Mouse (Mus musculus) myocyte (in vitro differentiated cells): ENCODE results near the gene Ctdsp2. TPM values are rescaled to one million over a fixed set of nuclear protein-coding genes. Genes with fewer than 3 reads are reported as not detected.

Experiments
- H3K27me3 ChIP-seq: one replicate; pipeline ENCODE4 v1.6.1; 2011; ENCODE audit not compliant: control insufficient read depth, insufficient read depth, insufficient read length
- H3K36me3 ChIP-seq: one replicate; pipeline ENCODE4 v1.6.1; 2011; ENCODE audit not compliant: control insufficient read depth, insufficient read depth
- H3K4me2 ChIP-seq: one replicate; pipeline ENCODE4 v1.6.1; 2011; ENCODE audit warnings: low read depth, control low read depth
- H3K4me3 ChIP-seq: one replicate; pipeline ENCODE4 v1.5.1; 2011; ENCODE audit warnings: mild to moderate bottlenecking, control low read depth, moderate library complexity
- H3K79me2 ChIP-seq: one replicate; pipeline ENCODE4 v1.6.1; 2011; ENCODE audit not compliant: control insufficient read depth, insufficient read depth
- H3ac ChIP-seq: one replicate; pipeline ENCODE4 v1.6.1; 2011; ENCODE audit not compliant: control insufficient read depth, insufficient read length
- CEBPB ChIP-seq: IDR thresholded peaks from 2 replicates; pipeline ENCODE4 v1.6.1; 2011; ENCODE audit warnings: mild to moderate bottlenecking, moderate library complexity; ENCODE audit not compliant: poor library complexity, insufficient read depth, severe bottlenecking
- E2F4 ChIP-seq: IDR thresholded peaks from one replicate; pipeline ENCODE4 v1.6.1; 2011; ENCODE audit warnings: mild to moderate bottlenecking, control low read depth, moderate library complexity; ENCODE audit not compliant: insufficient read depth
- MAX ChIP-seq: IDR thresholded peaks from one replicate; pipeline ENCODE4 v1.6.1; 2011; ENCODE audit warnings: low read depth, mild to moderate bottlenecking, control low read depth
- MYOD1 ChIP-seq, 3 experiments: IDR thresholded peaks; one replicate each; pipeline ENCODE4 v1.6.1; 2011; ENCODE audit warnings: control low read depth in 2 of 3, low read depth in 2 of 3, mild to moderate bottlenecking in 2 of 3, moderate library complexity in 1 of 3; ENCODE audit not compliant: insufficient read length in 2 of 3, control insufficient read depth in 1 of 3
- MYOG ChIP-seq, 3 experiments: IDR thresholded peaks; one replicate each; pipeline ENCODE4 v1.6.1; 2011; ENCODE audit warnings: control low read depth in 2 of 3, low read depth in 2 of 3, mild to moderate bottlenecking in 2 of 3; ENCODE audit not compliant: insufficient read length in 2 of 3, control insufficient read depth in 1 of 3, insufficient read depth in 1 of 3
- POLR2A ChIP-seq: IDR thresholded peaks from one replicate; pipeline ENCODE4 v1.6.1; 2011; ENCODE audit warnings: low read depth, mild to moderate bottlenecking, control low read depth, moderate library complexity; ENCODE audit not compliant: insufficient read length
- POLR2AphosphoS2 ChIP-seq: IDR thresholded peaks from one replicate; pipeline ENCODE4 v1.6.1; 2011; ENCODE audit warnings: low read depth, control low read depth; ENCODE audit not compliant: insufficient read length
- REST ChIP-seq: IDR thresholded peaks from one replicate; pipeline ENCODE4 v1.6.1; 2011; ENCODE audit warnings: mild to moderate bottlenecking, control low read depth, moderate library complexity; ENCODE audit not compliant: insufficient read depth, insufficient read length
- SRF ChIP-seq: IDR thresholded peaks from one replicate; pipeline ENCODE4 v1.6.1; 2011; ENCODE audit warnings: low read depth; ENCODE audit not compliant: control insufficient read depth, insufficient read length
- TCF12 ChIP-seq: IDR thresholded peaks from one replicate; pipeline ENCODE4 v1.6.1; 2011; ENCODE audit warnings: mild to moderate bottlenecking, control low read depth; ENCODE audit not compliant: poor library complexity, insufficient read depth, severe bottlenecking
- TCF3 ChIP-seq: IDR thresholded peaks from one replicate; pipeline ENCODE4 v1.6.1; 2011; ENCODE audit warnings: low read depth, control low read depth; ENCODE audit not compliant: insufficient read length
- USF1 ChIP-seq: IDR thresholded peaks from one replicate; pipeline ENCODE4 v1.6.1; 2011; ENCODE audit warnings: low read depth, mild to moderate bottlenecking, control low read depth, moderate library complexity
- polyA plus RNA-seq: library from polyadenylated mRNA; unstranded; fragments of >200 nt; fragmentation: generic; extraction: Trizol; gene quantifications from one replicate; pipeline ENCODE4 v1.2.1, GENCODE M21; 2012; ENCODE audit warnings: missing spikeins

Ctdsp2 gene
- polyA plus RNA-seq, 1 experiment, result 65.0 TPM

DNA sequence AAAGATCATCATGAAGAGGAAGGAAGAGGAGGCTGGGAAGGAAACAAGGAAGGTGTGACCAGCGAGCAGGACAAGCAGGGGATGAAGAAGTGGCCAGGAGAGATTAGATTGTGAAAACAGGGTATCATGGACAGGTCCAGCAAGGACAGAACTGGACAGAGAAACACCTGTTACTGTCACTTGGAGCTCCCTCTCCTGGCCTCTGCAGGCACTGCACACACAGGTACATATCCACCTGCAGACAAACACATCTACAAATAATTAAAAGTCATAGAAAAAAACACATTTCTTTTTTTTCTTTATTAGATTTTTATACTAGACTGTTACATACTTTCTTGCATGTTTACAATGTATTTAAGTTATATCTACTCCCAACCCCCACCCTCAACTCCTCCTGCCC is 26.1 kb upstream of the Ctdsp2 start:
- Histone ChIP-seq H3ac (no peak overlapping the region), H3K27me3 (no peaks in the 10 kb centered on the region), H3K36me3 (no peaks in the 10 kb centered on the region), H3K4me3 (no peak overlapping the region), H3K79me2 (no peaks in the 10 kb centered on the region), H3K4me2 (no peak overlapping the region)
- TF ChIP-seq MYOG (IDR thresholded peaks at IDR 0.05; ENCODE audit: control insufficient read depth in 1 of 3, insufficient read depth in 1 of 3, insufficient read length in 2 of 3, low read depth in 2 of 3), result no peak
- TF ChIP-seq POLR2AphosphoS2, result no peak
- peak in 1 of 3 experiments; percentile 34 for TF ChIP-seq MYOD1 (IDR thresholded peaks at IDR 0.05; ENCODE audit: control insufficient read depth in 1 of 3, insufficient read length in 2 of 3, low read depth in 2 of 3)

DNA sequence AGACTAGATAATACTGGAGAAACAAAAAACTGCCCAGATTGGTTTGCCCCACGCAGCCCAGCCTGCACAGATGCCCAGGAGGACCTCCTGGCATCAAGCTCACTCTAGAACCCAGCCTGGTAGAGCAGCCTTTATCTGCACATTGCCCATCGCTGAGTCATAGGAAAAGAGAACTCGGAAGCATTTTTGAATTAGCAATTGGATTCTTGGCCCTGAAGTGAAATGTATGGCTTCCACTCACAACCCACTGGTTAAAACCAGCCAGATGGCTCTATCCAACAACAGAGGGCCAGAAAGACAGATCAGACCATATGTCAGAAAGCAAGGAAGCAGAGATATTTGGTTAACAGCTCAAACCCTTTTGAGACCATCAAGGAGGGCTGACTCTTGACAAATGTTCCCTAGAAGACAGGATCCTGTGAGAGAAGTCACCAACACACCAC is 25.5 kb upstream of the Ctdsp2 start:
- peak overlapping the region; percentile 1 for H3K4me2 ChIP-seq
- H3ac ChIP-seq, result no peak overlapping the region
- H3K79me2 ChIP-seq, result no peaks in the 10 kb centered on the region
- no peak overlapping the region for H3K4me3 ChIP-seq
- H3K27me3 ChIP-seq, result no peaks in the 10 kb centered on the region
- peak in 1 of 3 experiments; percentile 7 for TF ChIP-seq MYOG (IDR thresholded peaks at IDR 0.05; ENCODE audit: control insufficient read depth in 1 of 3, insufficient read depth in 1 of 3, insufficient read length in 2 of 3, low read depth in 2 of 3)
- TF ChIP-seq E2F4, result no peak
- TF ChIP-seq USF1, result no peak
- no peak for TF ChIP-seq MYOD1 (IDR thresholded peaks at IDR 0.05; ENCODE audit: control insufficient read depth in 1 of 3, insufficient read length in 2 of 3, low read depth in 2 of 3)
- no peak for TF ChIP-seq CEBPB
- no peaks in the 10 kb centered on the region for H3K36me3 ChIP-seq

DNA sequence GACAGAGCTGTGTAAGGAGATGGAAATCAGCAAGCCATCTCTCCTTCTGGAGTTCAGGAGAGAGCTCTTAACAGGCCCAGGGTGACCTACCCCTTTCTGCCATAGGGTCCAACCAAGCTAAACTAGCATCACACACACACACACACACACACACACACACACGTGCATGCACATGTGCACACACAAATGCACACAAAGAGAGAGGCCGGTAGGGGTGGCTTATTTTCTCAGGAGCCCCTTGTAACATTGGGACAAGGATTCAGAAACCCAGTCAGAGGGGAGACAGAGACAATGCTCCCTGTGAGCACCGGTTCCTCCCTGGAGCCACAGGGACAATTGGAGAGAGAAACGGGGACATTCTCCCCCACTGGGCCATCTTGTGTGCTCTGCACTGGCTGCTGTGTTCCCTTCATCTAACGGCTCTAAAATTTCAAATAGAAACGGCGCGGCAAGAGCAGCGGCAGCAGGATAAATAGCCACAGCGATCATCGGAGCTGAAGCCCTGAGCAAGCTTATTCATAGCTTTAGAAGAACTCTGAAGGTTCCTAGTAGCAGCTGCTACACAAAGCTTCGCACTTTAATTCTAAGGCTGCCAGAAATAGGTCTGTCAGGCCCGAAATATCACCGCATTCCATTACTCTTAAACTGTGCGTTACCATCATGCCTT is 21.7 kb upstream of the Ctdsp2 start:
- Histone ChIP-seq H3K36me3 (no peaks in the 10 kb centered on the region), H3K4me3 (no peak overlapping the region), H3K27me3 (no peaks in the 10 kb centered on the region), H3K79me2 (no peaks in the 10 kb centered on the region), H3K4me2 (peak overlapping the region; percentile 70), H3ac (no peak overlapping the region)
- peak in 1 of 3 experiments; percentile 7 for TF ChIP-seq MYOG (IDR thresholded peaks at IDR 0.05; ENCODE audit: control insufficient read depth in 1 of 3, insufficient read depth in 1 of 3, insufficient read length in 2 of 3, low read depth in 2 of 3)
- TF ChIP-seq MYOD1 (IDR thresholded peaks at IDR 0.05; ENCODE audit: control insufficient read depth in 1 of 3, insufficient read length in 2 of 3, low read depth in 2 of 3), result peak in 2 of 3 experiments; percentile 1 to 20
- no peak for TF ChIP-seq CEBPB

DNA sequence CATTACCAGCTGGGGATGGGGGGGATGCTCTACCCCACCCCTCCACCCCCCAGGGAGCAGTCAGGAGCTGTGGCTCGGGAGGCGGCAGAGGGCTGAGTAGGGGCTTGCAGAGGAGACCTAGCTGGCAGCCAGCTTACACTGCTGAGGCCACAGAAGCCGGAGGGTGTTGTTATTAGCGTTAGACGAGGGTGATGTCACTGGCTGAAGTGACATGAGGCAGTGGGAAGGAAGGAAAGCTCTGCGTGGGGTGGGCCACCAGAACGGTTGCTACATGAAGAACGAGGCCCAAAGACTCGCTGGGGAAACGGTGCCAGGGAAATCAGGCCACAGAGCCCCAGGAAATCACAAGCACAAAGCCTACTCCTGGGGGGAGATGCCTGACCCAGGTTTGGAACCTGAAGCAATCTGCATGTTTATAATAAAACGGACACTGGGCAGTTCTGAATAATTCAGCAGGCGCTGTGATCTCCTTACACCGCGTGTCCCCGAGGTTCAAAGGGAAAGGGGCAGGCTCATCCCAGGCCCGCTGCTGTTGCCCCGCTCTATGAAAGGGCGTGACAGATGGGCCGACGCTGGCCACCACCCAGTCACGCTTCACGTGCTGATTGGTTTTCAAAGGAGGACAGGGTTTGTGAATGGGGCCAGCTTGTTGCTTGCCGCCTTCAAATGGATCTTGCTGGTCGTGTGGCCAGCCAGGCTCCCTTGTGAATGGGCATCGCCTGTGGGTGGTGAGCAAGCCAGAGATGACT is 21.0 kb upstream of the Ctdsp2 start:
- Histone ChIP-seq H3K36me3 (no peaks in the 10 kb centered on the region), H3K27me3 (no peaks in the 10 kb centered on the region), H3K4me3 (no peak overlapping the region), H3K4me2 (peak overlapping the region; percentile 70), H3ac (no peak overlapping the region), H3K79me2 (no peaks in the 10 kb centered on the region)
- TF ChIP-seq POLR2A, result peak; percentile 31
- no peak for TF ChIP-seq USF1
- peak in 1 of 3 experiments; percentile 47 for TF ChIP-seq MYOG (IDR thresholded peaks at IDR 0.05; ENCODE audit: control insufficient read depth in 1 of 3, insufficient read depth in 1 of 3, insufficient read length in 2 of 3, low read depth in 2 of 3)
- TF ChIP-seq SRF, result no peak
- no peak for TF ChIP-seq REST
- no peak for TF ChIP-seq POLR2AphosphoS2
- TF ChIP-seq E2F4, result no peak
- TF ChIP-seq TCF12, result no peak
- no peak for TF ChIP-seq TCF3
- no peak for TF ChIP-seq MAX
- peak in 2 of 3 experiments; percentile 5 to 56 for TF ChIP-seq MYOD1 (IDR thresholded peaks at IDR 0.05; ENCODE audit: control insufficient read depth in 1 of 3, insufficient read length in 2 of 3, low read depth in 2 of 3)
- no peak for TF ChIP-seq CEBPB

DNA sequence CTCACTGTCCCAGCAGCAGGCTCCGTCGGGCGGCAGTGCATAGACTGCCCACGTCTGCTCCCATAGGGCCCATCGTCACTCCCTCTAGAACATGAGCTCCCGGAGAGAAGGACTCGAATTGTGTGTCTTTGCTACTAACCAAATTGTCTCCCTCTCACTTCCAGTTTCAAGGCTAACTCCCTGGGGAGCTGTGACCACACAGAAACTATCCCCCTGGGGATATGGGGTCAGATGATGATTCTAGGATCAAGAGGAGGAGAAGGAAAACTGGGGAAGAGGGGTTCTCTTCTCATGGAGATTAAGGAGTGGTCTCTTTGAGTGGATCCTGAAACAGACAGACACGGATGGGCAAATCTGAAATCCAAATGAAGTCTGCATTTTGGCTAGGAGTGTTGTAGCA is 18.0 kb upstream of the Ctdsp2 start:
- no peaks in the 10 kb centered on the region for H3K27me3 ChIP-seq
- H3K79me2 ChIP-seq, result no peaks in the 10 kb centered on the region
- H3ac ChIP-seq, result no peak overlapping the region
- TF ChIP-seq SRF (no peak), MYOD1 (IDR thresholded peaks at IDR 0.05; ENCODE audit: control insufficient read depth in 1 of 3, insufficient read length in 2 of 3, low read depth in 2 of 3) (no peak), POLR2AphosphoS2 (no peak), CEBPB (no peak), E2F4 (no peak), TCF12 (no peak), MAX (no peak), TCF3 (no peak), POLR2A (no peak), USF1 (no peak), MYOG (IDR thresholded peaks at IDR 0.05; ENCODE audit: control insufficient read depth in 1 of 3, insufficient read depth in 1 of 3, insufficient read length in 2 of 3, low read depth in 2 of 3) (no peak), REST (no peak)
- H3K36me3 ChIP-seq, result no peaks in the 10 kb centered on the region
- no peak overlapping the region for H3K4me2 ChIP-seq
- H3K4me3 ChIP-seq, result no peak overlapping the region
